Mouse (Mus musculus): Measurements from ENCODE around the gene Bcl9. TPM values are rescaled to one million over a fixed set of nuclear protein-coding genes. Genes with fewer than 3 reads are reported as not detected.

Bcl9 gene
- polyA plus RNA-seq, 1 experiment from 2014 or later = 37.5 TPM

DNA sequence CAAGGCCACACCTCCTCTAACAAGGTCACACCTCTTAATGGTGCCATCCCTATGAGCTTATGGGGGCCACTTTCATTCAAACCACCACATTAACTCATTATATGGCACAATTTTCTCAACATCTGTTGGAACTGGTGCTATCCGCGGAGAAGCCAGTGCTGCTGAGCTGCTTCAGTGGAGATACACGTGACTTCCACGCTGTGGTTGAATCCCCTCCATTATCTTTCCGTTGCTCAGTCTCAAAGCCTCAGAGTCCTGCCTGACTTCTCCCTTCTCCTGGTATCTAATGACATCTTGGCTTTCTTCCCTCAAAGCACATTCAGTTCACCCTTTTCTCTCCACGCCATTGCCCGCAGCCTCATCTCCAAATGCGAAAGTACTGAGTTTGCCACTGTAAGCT, 101.1 kb downstream of the Bcl9 start:
- no peak for DNase-seq (ENCODE audit: low read depth, low spot score)
- ATAC-seq = no peak
- no peak for TF ChIP-seq CTCF (IDR thresholded peaks at IDR 0.05)
- H3K27me3 ChIP-seq = no peaks in the 10 kb centered on the region
- in situ Hi-C loops (cut with MboI; ENCODE audit: low pct_unique_long_range_greater_than_20kb) = no loop called here
- CTCF ChIA-PET = interaction anchor here (1.1 to 2.7 kb wide), 5 partner anchors 11 to 260 kb away, joined by 3 to 10 read pairs (median 5); no protein-coding TSS in a partner anchor
- POLR2A ChIA-PET = no interaction called here

DNA sequence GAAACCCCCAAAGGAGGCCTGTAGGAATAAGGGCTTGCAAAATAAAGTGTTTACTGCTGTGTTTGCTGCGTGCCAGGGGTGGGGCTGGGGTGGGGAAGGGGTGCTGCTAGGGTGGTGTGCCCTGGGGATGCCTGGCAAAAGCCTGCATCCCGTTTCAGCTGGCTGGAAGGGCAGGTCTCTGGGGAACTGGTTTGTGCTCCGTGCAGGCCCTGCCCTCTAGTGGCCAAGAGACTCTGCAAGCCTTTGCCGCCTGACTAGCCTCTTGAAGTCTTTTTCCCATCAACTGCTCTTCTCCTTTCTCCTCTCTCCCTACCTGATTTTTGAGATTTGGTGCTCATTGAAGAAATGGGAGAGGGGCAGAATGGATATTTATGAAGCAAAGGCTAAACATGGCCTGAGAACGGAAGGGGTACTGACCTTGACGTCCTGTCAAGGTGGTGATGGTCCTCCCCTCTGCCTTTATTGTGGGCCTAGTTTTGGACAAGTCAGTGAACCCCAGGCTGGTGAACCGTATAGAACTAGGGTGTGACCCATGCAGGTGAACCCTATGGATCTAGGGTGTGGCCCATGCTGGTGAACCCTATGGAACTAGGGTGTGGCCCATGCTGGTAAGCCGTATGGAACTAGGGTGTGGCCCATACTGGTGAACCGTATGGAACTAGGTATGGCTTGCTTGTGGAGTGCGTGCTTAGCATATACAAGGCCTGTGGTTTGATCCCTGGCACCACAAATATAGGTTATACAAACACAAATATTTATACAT, 112.4 kb downstream of the Bcl9 start:
- in situ Hi-C loops (cut with MboI; ENCODE audit: low pct_unique_long_range_greater_than_20kb) = loop anchor here (5.0 to 10.0 kb wide), 3 partner anchors 108 to 410 kb away; no protein-coding TSS in a partner anchor
- ChIA-PET CTCF (interaction anchor here (0.8 to 6.6 kb wide), 10 partner anchors 10 to 248 kb away, joined by 3 to 30 read pairs (median 4); no protein-coding TSS in a partner anchor), POLR2A (interaction anchor here (0.6 kb wide), 1 partner anchor 122 kb away, joined by 17 read pairs; no protein-coding TSS in a partner anchor)
- no peaks in the 10 kb centered on the region for H3K27me3 ChIP-seq
- peak; percentile 99 for TF ChIP-seq CTCF (IDR thresholded peaks at IDR 0.05)
- ATAC-seq (peak; percentile 49), DNase-seq (ENCODE audit: low read depth, low spot score) (no peak)

DNA sequence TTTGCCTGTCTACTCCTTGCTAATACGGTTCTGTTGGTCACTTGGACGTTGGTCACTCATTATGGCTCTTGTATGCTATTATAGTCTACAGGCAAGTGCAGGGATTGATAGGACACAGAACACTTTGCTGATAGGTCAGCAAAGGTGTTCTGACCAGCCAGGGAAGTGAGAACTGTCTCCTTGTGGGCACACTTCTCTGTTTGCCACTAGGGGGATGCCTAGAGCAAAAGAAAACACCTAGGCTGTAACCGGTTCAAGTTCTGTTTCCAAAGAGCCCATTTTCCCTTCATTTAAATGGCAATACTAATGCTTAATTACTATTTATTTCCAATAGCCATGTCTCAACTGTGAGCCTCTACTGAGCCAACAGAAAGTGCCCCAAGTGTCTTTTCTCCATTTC, 113.9 kb downstream of the Bcl9 start:
- CTCF ChIA-PET = interaction anchor here (0.9 to 1.6 kb wide), 5 partner anchors 11 to 247 kb away, joined by 3 to 11 read pairs (median 5); no protein-coding TSS in a partner anchor
- no peak for ATAC-seq

DNA sequence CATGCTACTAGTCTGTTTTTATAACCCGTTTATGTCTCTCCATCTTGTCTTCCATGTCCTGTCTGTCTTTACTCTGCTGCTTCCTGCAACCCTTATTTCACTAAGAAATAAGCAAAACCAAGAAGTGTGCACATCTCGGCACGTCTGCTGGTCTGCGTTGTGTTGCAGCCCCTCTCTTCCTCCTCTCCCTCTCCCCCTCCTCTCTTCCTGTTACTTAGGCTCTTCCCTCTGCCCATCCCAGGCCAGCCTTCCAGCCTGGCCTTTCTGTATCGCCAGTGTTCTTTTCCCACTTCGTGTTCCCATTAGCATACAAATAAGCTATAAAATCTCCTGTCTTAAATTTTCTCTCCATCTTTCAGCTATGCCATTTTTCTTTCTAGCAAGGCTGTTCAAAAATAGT, 117.2 kb downstream of the Bcl9 start:
- no peak for TF ChIP-seq CTCF (IDR thresholded peaks at IDR 0.05)
- ChIA-PET POLR2A (no interaction called here), CTCF (interaction anchor here (1.5 kb wide), 1 partner anchor 245 kb away, joined by 4 read pairs; no protein-coding TSS in a partner anchor)
- H3K27me3 ChIP-seq = no peaks in the 10 kb centered on the region
- in situ Hi-C loops (cut with MboI; ENCODE audit: low pct_unique_long_range_greater_than_20kb) = loop anchor here (10.0 kb wide), 1 partner anchor 414 kb away; no protein-coding TSS in a partner anchor
- no peak for ATAC-seq
- no peak for DNase-seq (ENCODE audit: low read depth, low spot score)

More for the DNA sequence above, 113.9 kb downstream of the Bcl9 start:
- in situ Hi-C loops (cut with MboI; ENCODE audit: low pct_unique_long_range_greater_than_20kb) = loop anchor here (10.0 kb wide), 1 partner anchor 411 kb away; no protein-coding TSS in a partner anchor
- H3K27me3 ChIP-seq = no peaks in the 10 kb centered on the region
- DNase-seq (ENCODE audit: low read depth, low spot score) = no peak
- peak; percentile 86 for TF ChIP-seq CTCF (IDR thresholded peaks at IDR 0.05)
- POLR2A ChIA-PET = no interaction called here

DNA sequence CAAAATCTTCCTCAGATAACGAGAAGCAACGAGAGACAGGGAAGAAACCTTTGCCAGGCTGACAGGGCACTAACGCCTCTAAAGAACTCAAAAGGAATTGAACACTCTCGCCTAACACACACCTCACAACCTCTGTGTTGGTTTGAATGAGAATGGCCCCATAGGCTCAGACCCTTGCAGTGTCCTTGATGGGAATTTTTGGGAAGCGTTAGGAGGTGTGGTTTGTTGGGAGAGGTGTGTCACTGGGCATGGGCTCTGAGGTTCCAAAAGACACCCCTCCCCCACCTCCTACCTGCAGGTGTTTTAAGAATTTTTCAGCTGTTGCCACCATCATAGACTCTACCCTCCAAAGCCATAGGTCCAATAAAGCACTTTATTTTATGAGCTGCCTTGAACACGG, 118.8 kb downstream of the Bcl9 start:
- in situ Hi-C loops (cut with MboI; ENCODE audit: low pct_unique_long_range_greater_than_20kb) = no loop called here
- TF ChIP-seq CTCF (IDR thresholded peaks at IDR 0.05) = no peak
- DNase-seq (ENCODE audit: low read depth, low spot score) = no peak
- ChIA-PET CTCF (interaction anchor here (0.8 to 1.2 kb wide), 2 partner anchors 36 to 102 kb away, joined by 3 read pairs; no protein-coding TSS in a partner anchor), POLR2A (interaction anchor here (0.6 to 0.7 kb wide), 2 partner anchors 18 to 38 kb away, joined by 3 to 4 read pairs; no protein-coding TSS in a partner anchor)
- ATAC-seq = no peak
- no peaks in the 10 kb centered on the region for H3K27me3 ChIP-seq

DNA sequence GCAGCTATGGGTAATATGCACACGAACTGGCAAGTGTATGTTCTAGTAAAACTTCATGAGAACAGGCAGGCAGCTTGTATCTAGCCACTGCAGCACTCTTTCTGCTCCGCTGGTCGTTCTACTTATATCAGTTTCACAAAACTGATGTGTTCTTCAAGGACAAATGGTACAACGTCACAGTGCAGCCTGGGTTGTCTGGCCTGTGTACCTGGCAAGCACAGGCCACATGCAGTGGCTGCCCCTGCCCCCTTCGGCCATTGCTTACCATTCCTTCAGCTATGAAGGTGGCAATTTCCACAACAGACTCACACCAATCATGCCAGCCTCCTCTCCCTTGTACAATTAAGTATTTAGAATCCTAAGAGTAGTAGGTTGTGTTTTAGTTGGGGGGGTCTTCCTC, 125.1 kb downstream of the Bcl9 start:
- ATAC-seq (peak; percentile 24), DNase-seq (ENCODE audit: low read depth, low spot score) (no peak)
- H3K27me3 ChIP-seq = no peaks in the 10 kb centered on the region
- ChIA-PET POLR2A (interaction anchor here (0.7 kb wide), 1 partner anchor 13 kb away, joined by 4 read pairs; the partner anchor contains the start of gene Acp6), CTCF (interaction anchor here (0.8 to 1.4 kb wide), 3 partner anchors 11 to 94 kb away, joined by 3 to 4 read pairs (median 3); no protein-coding TSS in a partner anchor)
- no peak for TF ChIP-seq CTCF (IDR thresholded peaks at IDR 0.05)
- in situ Hi-C loops (cut with MboI; ENCODE audit: low pct_unique_long_range_greater_than_20kb) = no loop called here

DNA sequence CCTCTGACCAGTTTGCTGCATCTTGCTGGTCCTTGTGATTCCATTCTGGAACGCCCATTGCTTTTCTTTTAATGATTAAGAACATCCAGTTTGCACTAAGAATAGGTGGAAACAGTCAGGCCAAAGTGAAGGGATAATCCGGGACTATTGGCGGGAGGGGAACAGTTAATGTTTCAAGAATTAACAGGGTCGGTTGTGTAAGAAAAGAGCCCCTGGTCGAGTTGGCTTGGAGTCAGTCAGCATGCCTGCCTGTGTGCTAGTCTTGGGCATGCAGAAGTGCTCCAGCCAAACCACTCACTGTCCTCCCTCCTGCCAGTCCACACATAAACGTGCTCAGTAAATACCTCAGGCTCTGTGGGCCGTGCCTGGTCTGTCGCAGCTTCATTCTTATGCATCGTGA, 125.5 kb downstream of the Bcl9 start:
- DNase-seq (ENCODE audit: low read depth, low spot score) = peak; percentile 67
- in situ Hi-C loops (cut with MboI; ENCODE audit: low pct_unique_long_range_greater_than_20kb) = no loop called here
- no peak for TF ChIP-seq CTCF (IDR thresholded peaks at IDR 0.05)
- CTCF ChIA-PET = interaction anchor here (0.8 to 1.4 kb wide), 4 partner anchors 11 to 236 kb away, joined by 3 to 4 read pairs (median 4); no protein-coding TSS in a partner anchor
- H3K27me3 ChIP-seq = no peaks in the 10 kb centered on the region
- POLR2A ChIA-PET = interaction anchor here (0.7 kb wide), 1 partner anchor 13 kb away, joined by 4 read pairs; the partner anchor contains the start of gene Acp6
- ATAC-seq = peak; percentile 91

DNA sequence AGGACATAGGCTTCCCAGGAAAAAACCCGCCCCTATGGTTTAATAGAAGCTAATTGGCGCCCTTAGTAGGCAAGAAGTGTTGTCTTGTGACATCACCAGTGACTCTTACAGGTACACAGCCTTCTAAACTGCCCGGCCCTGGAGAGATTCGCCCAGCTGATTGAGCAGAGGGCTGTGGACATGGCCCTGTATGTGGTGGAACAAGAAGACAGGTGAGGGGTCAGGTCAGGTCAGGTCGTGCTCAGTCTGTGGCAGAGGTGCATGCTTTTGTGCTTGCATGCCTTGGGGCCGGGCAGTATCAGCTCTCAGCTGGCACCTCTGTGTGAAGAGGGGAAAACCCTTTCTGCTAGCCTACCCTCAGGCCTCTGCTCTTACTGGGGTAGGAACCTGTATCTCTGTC, 126.2 kb downstream of the Bcl9 start:
- ChIA-PET POLR2A (interaction anchor here (0.7 kb wide), 1 partner anchor 12 kb away, joined by 5 read pairs; no protein-coding TSS in a partner anchor), CTCF (interaction anchor here (0.6 to 1.1 kb wide), 2 partner anchors 8 to 235 kb away, joined by 3 to 4 read pairs; no protein-coding TSS in a partner anchor)
- no peak for TF ChIP-seq CTCF (IDR thresholded peaks at IDR 0.05)
- no peak for DNase-seq (ENCODE audit: low read depth, low spot score)
- in situ Hi-C loops (cut with MboI; ENCODE audit: low pct_unique_long_range_greater_than_20kb) = no loop called here
- peak; percentile 36 for ATAC-seq
- no peaks in the 10 kb centered on the region for H3K27me3 ChIP-seq

DNA sequence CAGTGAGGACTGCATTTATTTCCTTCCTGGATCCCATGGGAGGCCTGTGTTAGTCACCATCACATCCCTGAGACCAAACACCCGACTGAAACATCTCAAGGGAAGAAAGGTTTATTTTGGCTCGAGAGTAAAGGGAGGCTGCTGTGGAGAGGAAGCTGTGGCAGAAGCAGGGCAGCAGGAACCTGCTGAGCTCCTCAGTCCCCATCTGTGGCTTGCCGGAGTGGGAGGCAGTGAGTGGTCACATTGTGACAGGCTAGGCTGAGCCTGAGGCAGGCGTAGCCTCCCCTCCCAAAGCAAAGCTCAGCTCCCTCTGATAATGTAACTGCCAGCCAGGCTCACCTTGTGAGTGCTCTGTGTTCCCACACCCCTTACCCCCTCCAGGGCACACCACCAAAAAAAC, 130.6 kb downstream of the Bcl9 start:
- no peaks in the 10 kb centered on the region for H3K27me3 ChIP-seq
- ChIA-PET CTCF (interaction anchor here (0.7 to 1.7 kb wide), 2 partner anchors 18 to 91 kb away, joined by 4 read pairs; no protein-coding TSS in a partner anchor), POLR2A (no interaction called here)
- ATAC-seq (no peak), DNase-seq (ENCODE audit: low read depth, low spot score) (no peak)
- in situ Hi-C loops (cut with MboI; ENCODE audit: low pct_unique_long_range_greater_than_20kb) = no loop called here
- no peak for TF ChIP-seq CTCF (IDR thresholded peaks at IDR 0.05)

DNA sequence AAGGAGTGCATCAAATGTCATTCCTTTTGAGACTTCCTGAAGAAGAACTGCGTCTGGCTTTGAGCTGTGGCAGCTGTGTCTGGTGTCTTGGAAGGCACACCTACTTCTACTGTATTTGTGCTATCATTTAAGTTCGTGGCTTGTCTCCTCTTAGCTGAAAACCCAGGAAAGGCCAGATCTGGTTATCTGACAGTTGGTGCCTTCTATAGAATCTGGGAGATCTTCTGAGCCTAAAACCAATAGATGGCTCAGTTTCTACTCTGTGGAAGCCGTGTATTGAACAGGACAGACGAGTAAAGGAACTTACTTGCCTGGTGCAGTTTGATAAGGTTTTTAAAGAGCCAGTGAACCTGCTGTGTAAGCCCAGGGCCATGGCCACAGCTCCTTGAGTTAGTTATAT, 133.2 kb downstream of the Bcl9 start:
- in situ Hi-C loops (cut with MboI; ENCODE audit: low pct_unique_long_range_greater_than_20kb) = no loop called here
- POLR2A ChIA-PET = no interaction called here

More for the DNA sequence above, 133.2 kb downstream of the Bcl9 start:
- TF ChIP-seq CTCF (IDR thresholded peaks at IDR 0.05) = no peak
- DNase-seq (ENCODE audit: low read depth, low spot score) = no peak
- no peak for ATAC-seq
- CTCF ChIA-PET = interaction anchor here (1.3 to 1.7 kb wide), 2 partner anchors 10 to 174 kb away, joined by 3 to 5 read pairs; no protein-coding TSS in a partner anchor
- H3K27me3 ChIP-seq = no peaks in the 10 kb centered on the region
